Mouse (Mus musculus) bone marrow, adult 2 months (tissue): ENCODE data around the gene Hras.

Experiments used
- CTCF ChIP-seq: fragments of 200-500 bp; IDR thresholded peaks from 2 replicates; pipeline ENCODE4 v1.5.1; 2011; ENCODE audit warnings: low read length, control low read depth; ENCODE audit not compliant: control insufficient read depth, insufficient read depth
- POLR2A ChIP-seq: fragments of 200-500 bp; IDR thresholded peaks from 2 replicates; pipeline ENCODE4 v1.6.1; 2011; ENCODE audit warnings: low read depth, mild to moderate bottlenecking, control low read depth, low read length, borderline replicate concordance; ENCODE audit not compliant: control insufficient read depth

- TF ChIP-seq CTCF (no peak), POLR2A (no peak; the same call in 1 of the 2 replicates)
These were observed 27.7 kb upstream of the Hras start for GRCm38 (mm10) chr7:141221249-141222125.
